Mouse (Mus musculus) liver, embryonic 14.5 days (tissue): Measurements from ENCODE around the gene Pak6. TPM values are rescaled to one million over a fixed set of nuclear protein-coding genes. Genes with fewer than 3 reads are reported as not detected.

ENCODE experiments used
- ATAC-seq: fragments of 200-750 bp; cut with Nextera tagmentation; 2 replicates; pipeline ENCODE4 v1.8.0; 2017; ENCODE audit warnings: moderate number of reproducible peaks, mild to moderate bottlenecking, moderate library complexity; ENCODE audit not compliant: insufficient read depth
- DNase-seq, 3 experiments: peaks; one replicate each; pipeline ENCODE4 v3.0.0-alpha.2; 2012 to 2013; ENCODE audit warnings: low read depth in 3 of 3, low spot score in 3 of 3
- H3K27ac ChIP-seq: fragments of 300-500 bp; sonication (generic); 2 replicates; pipeline ENCODE4 v1.5.1; 2014; ENCODE audit warnings: moderate library complexity, mild to moderate bottlenecking, control low read depth, inconsistent platforms
- H3K27me3 ChIP-seq: fragments of 300-500 bp; sonication (generic); 2 replicates; pipeline ENCODE4 v1.6.1; 2014; ENCODE audit warnings: mild to moderate bottlenecking, low read length, moderate library complexity; ENCODE audit not compliant: control insufficient read depth, insufficient read depth
- H3K36me3 ChIP-seq: fragments of 300-500 bp; sonication (generic); replicated peaks from 2 replicates; pipeline ENCODE4 v1.6.1; 2014; ENCODE audit warnings: low read depth; ENCODE audit not compliant: control insufficient read depth, insufficient read depth
- H3K4me1 ChIP-seq, 2 experiments: fragments of 200-500 bp in 1 of 2; fragments of 300-500 bp in 1 of 2; sonication (generic) in 1 of 2; replicated peaks; 2 replicates each; pipeline ENCODE4 v1.6.1; 2012 to 2014; ENCODE audit warnings: antibody characterized with exemption in 1 of 2, inconsistent platforms in 1 of 2, low read length in 1 of 2; ENCODE audit not compliant: control insufficient read depth in 2 of 2, insufficient read depth in 2 of 2
- H3K4me2 ChIP-seq: fragments of 300-500 bp; sonication (generic); 2 replicates; pipeline ENCODE4 v1.6.1; 2014; ENCODE audit warnings: low read depth, mild to moderate bottlenecking, control low read depth, moderate library complexity
- H3K4me3 ChIP-seq, 2 experiments: fragments of 200-500 bp in 1 of 2; fragments of 300-500 bp in 1 of 2; sonication (generic) in 1 of 2; 2 replicates each; pipeline ENCODE4 v1.5.1; 2012 to 2014; ENCODE audit warnings: low read depth in 2 of 2, low read length in 2 of 2, mild to moderate bottlenecking in 2 of 2, control low read depth in 1 of 2, inconsistent platforms in 1 of 2, moderate library complexity in 1 of 2; ENCODE audit not compliant: insufficient read depth in 1 of 2
- H3K9ac ChIP-seq: fragments of 300-500 bp; sonication (generic); replicated peaks from 2 replicates; pipeline ENCODE4 v1.6.1; 2014; ENCODE audit warnings: mild to moderate bottlenecking, control low read depth, moderate library complexity
- H3K9me3 ChIP-seq: fragments of 300-500 bp; sonication (generic); 2 replicates; pipeline ENCODE4 v1.6.1; 2016; ENCODE audit warnings: low read length, mixed read lengths; ENCODE audit not compliant: control insufficient read depth
- CTCF ChIP-seq: IDR thresholded peaks from 2 replicates; pipeline ENCODE4 v1.5.1; 2016; ENCODE audit warnings: antibody characterized with exemption, low read depth, control low read depth
- EP300 ChIP-seq: IDR thresholded peaks from 2 replicates; pipeline ENCODE4 v1.6.1; 2016; ENCODE audit warnings: antibody characterized with exemption, low read depth
- WGBS: fragments of 180-500 bp; shearing (Covaris S2); extraction: QIAGEN DNeasy Blood & Tissue Kit; methylation state at CpG from one replicate; pipeline ENCODE4 v1.1.7; 2014; ENCODE audit not compliant: insufficient replicate concordance; 5-methylcytosine and 5-hydroxymethylcytosine counted together
- polyA plus RNA-seq, 2 experiments: library from polyadenylated mRNA; depleted of rRNA in 1 of 2; stranded (reverse) in 1 of 2; unstranded in 1 of 2; fragments of >200 nt; fragmentation: Nextera tagmentation in 1 of 2; extraction: Ambion mirVana in 1 of 2; gene quantifications; 2 replicates each; pipeline versions ENCODE4 v1.2.1 to v1.2.3; 2012 to 2014

The Pak6 gene
- polyA plus RNA-seq, 2 experiments = 0.17 to 0.48 TPM

GRCm38 (mm10) chr2:118669785-118670184, 6.7 kb downstream of the Pak6 start:
- no peaks in the 10 kb centered on the region for H3K36me3 ChIP-seq
- ATAC-seq (no peak), DNase-seq (no peak)
- H3K27ac ChIP-seq = no peak overlapping the region
- peaks cover 2% of the 10 kb centered on the region; the same call in 1 of the 2 replicates for H3K27me3 ChIP-seq
- 36% methylated on average over 2 of the region's 2 CpGs for WGBS
- H3K4me2 ChIP-seq = no peak overlapping the region
- no peak overlapping the region for H3K9ac ChIP-seq
- no peak overlapping the region for H3K4me3 ChIP-seq
- H3K4me1 ChIP-seq = peaks cover 0 to 5% of the 10 kb centered on the region in 2 experiments; a peak in 1 of 4 replicates
- TF ChIP-seq EP300 (no peak), CTCF (no peak)
- H3K9me3 ChIP-seq = no peaks in the 10 kb centered on the region

GRCm38 (mm10) chr2:118671728-118672127, 8.6 kb downstream of the Pak6 start:
- no peak for DNase-seq
- Histone ChIP-seq H3K4me1 (peaks cover 0 to 5% of the 10 kb centered on the region in 2 experiments; a peak in 1 of 4 replicates), H3K4me3 (no peak overlapping the region), H3K27ac (no peak overlapping the region), H3K36me3 (no peaks in the 10 kb centered on the region), H3K9me3 (no peaks in the 10 kb centered on the region), H3K9ac (no peak overlapping the region), H3K27me3 (peaks cover 19% of the 10 kb centered on the region), H3K4me2 (no peak overlapping the region)
- 47% methylated on average over 1 of the region's 1 CpGs for WGBS
- no peak for TF ChIP-seq CTCF
- TF ChIP-seq EP300 = no peak
- ATAC-seq = no peak

GRCm38 (mm10) chr2:118673686-118674465, 10.8 kb downstream of the Pak6 start:
- Histone ChIP-seq H3K27me3 (peaks cover 35% of the 10 kb centered on the region), H3K4me3 (no peak overlapping the region), H3K9ac (no peak overlapping the region), H3K9me3 (no peaks in the 10 kb centered on the region), H3K27ac (no peak overlapping the region), H3K4me2 (no peak overlapping the region), H3K4me1 (peaks cover 3 to 6% of the 10 kb centered on the region in 2 experiments), H3K36me3 (no peaks in the 10 kb centered on the region)
- TF ChIP-seq CTCF = no peak
- 32% methylated on average over 15 of the region's 15 CpGs for whole genome bisulfite sequencing
- no peak for ATAC-seq
- no peak for DNase-seq

GRCm38 (mm10) chr2:118674500-118674899, 11.4 kb downstream of the Pak6 start:
- H3K9ac ChIP-seq = no peak overlapping the region
- DNase-seq (no peak), ATAC-seq (no peak)
- no peak overlapping the region for H3K4me2 ChIP-seq
- H3K4me3 ChIP-seq = no peak overlapping the region
- peaks cover 35% of the 10 kb centered on the region for H3K27me3 ChIP-seq
- no peak overlapping the region for H3K27ac ChIP-seq
- WGBS = 19% methylated on average over 7 of the region's 7 CpGs
- H3K9me3 ChIP-seq = no peaks in the 10 kb centered on the region
- no peaks in the 10 kb centered on the region for H3K36me3 ChIP-seq
- peaks cover 3 to 6% of the 10 kb centered on the region in 2 experiments for H3K4me1 ChIP-seq
- TF ChIP-seq CTCF (no peak), EP300 (no peak)

GRCm38 (mm10) chr2:118676839-118677741, 14.0 kb downstream of the Pak6 start:
- no peak for DNase-seq
- 2% methylated on average over 85 of the region's 89 CpGs for WGBS

More at GRCm38 (mm10) chr2:118676839-118677741, 14.0 kb downstream of the Pak6 start:
- TF ChIP-seq CTCF (no peak), EP300 (no peak)
- H3K4me1 ChIP-seq = peaks cover 3 to 6% of the 10 kb centered on the region in 2 experiments
- H3K9ac ChIP-seq = peak overlapping the region; percentile 40
- peak overlapping the region; percentile 34 to 54 for H3K4me3 ChIP-seq
- peak; percentile 53; the same call in 1 of the 2 replicates for ATAC-seq
- H3K27ac ChIP-seq = no peak overlapping the region
- H3K27me3 ChIP-seq = peaks cover 35% of the 10 kb centered on the region
- peak overlapping the region; percentile 86 for H3K4me2 ChIP-seq
- no peaks in the 10 kb centered on the region for H3K9me3 ChIP-seq
- H3K36me3 ChIP-seq = no peaks in the 10 kb centered on the region
